Mouse (Mus musculus): ENCODE measurements around the gene Smok3b.
"Not testable (repeated sequence)": the region's sequence is repeated elsewhere in the genome, so short reads cannot be mapped to it uniquely, and the experiment has no call there.

The Smok3b gene

DNA sequence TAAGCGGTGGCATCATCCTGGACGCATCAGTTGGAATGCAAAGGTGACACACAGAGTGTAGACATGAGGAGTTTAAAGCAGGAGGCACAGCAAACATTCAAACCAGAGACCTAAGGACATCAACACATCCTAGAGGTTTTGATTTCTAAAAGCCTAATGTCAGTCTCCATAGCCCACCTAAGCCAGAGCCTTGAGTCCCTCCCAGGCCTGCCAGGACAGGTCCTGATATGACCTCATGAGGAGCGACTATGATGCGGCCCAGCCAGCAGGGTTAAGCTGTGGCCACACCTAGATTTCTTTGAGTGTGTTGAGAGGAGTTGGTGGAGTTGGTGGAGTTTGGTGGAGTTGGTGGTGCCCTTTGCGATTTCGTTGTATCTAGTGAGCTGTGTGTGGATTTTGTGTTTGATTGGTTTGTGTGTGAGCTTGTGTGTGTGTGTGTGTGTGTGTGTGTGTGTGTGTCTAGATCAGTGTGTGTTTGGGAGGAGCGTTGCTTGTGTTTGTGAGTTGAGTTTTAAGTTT is at the start of gene Smok3b, which contains the start of gene Smok3a:
Gene Smok3b (plus strand): TSS at position 469 of the 519 bp plus-strand sequence.
Gene Smok3a (plus strand): TSS at position 301 of the 519 bp plus-strand sequence.
- DNase-seq: not testable (repeated sequence)

- no peak for DNase-seq
Observed at GRCm38 (mm10) chr5:137973161-137973560, 48.1 kb upstream of the Smok3b start.

GRCm38 (mm10) chr5:137973738-137974137 is 47.5 kb upstream of the Smok3b start:
- DNase-seq: peak; percentile 7

DNA sequence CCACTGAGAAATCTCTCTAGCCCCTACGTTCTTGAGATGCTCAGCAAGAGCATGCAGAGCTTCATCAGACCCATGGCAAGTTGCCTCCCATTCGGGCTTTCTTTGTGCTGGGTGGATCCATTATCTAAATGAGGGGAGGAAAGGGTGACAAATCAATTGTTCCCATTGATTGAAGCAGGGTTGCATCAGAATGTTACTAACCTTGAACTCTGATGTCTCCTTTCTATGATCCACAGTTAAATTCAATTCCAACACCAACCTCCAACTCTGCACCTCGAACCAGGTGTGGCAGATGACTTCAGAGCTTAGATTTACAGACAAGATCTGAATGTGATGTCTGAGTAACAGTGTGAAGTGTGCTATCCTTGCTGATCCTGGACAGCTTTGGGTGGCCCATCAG is 46.5 kb upstream of the Smok3b start:
- DNase-seq: no peak

DNA sequence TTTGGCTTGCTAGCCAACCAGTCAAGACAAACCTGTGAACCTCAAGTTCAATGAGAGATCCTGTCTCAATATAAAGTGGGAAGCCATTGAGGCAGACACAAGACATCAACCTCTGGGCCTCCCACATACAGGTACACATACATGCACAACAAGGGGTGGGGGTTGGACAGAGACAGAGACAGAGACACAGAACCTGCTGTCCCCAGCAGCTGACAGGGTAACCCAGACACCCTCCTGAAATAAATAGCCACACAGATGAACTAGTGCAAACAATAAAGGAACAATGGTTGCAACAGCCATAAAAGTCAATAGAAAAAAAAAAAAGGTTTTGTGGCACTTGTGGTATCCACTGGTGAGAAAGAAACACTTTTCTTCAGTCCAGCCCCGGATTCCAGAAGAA is 45.8 kb upstream of the Smok3b start:
- no peak for DNase-seq

DNA sequence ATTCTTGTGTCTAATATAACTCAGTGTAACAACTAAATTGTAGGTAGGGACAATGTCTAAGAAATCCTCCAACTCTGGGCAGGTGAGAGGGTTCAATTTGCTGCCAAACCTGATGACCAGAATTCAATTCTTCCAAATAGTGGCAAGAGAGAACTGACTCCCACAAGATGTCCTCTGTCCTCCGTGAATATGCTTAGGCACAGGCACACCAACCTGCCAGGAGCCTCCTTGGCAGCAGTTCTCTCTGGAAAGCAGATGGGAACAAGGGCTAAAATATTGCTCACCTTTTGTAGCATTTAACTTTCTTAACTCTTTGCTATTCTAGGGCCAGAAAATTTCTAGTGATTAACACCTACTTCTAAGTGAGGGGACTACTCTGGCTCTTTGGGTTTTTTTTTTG is 43.9 kb upstream of the Smok3b start:
- DNase-seq: no peak

DNA sequence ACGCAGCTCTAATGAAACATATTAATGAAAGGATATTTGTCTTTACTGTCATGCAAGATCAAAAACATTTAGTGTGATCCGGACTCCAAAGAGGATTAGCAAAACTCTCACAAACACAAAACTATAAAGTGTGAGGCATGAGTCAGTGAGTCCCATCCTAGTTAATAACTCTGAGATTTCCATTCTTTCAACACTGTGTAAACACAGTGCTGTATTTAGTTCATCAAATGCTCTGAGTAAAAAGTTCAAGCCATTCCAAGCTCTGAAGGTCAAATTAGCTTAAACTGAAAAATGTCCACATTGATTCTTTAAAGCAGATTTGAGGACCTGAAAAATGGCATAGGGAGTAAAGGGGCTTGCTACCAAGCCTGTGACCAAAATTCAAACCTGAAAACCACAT is 42.1 kb upstream of the Smok3b start:
- DNase-seq: no peak

DNA sequence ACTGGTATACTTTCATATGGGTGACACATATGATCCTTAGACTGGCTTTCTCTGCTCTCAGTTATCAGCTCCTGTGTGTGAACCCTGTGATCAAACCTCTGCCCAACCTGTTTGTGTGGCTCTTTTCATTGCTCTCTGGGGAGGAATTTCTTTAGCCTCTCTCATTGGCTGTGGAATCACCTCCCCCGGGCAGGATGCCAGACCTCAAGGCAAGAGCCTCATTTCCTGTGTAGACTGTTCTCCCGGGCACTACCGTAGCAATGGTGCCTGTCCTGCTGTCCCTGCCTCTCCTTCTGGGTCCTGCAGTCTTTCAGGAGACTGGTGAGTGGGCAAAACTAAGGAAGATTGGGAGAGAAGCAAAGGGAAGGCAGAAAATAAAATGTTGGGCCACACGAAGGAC is 39.9 kb upstream of the Smok3b start, which contains the start of gene Azgp1:
Gene Azgp1 (plus strand): TSS at position 221 of the 400 bp plus-strand sequence.
- no peak for DNase-seq

DNA sequence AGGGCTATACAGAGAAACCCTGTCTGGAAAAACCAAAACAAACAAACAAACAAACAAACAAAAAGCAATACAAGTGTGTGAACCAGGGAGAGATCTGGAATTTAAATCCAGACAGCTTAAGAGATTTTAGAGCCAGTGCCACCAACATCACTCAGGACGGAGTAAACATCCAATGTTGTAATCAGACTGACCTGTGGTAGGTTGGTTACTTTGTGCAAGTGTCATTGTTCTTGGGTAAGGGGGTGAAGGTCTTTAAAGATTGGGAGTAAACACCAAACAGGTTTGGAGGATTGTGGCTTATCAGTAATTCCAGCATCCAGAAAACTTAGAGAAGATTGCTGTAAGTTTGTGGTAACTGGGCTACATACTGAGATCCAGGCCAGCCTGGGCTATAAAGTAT is 34.9 kb upstream of the Smok3b start:
- DNase-seq: no peak

- no peak for DNase-seq
Observed at GRCm38 (mm10) chr5:138009437-138009836, 11.8 kb upstream of the Smok3b start.

DNA sequence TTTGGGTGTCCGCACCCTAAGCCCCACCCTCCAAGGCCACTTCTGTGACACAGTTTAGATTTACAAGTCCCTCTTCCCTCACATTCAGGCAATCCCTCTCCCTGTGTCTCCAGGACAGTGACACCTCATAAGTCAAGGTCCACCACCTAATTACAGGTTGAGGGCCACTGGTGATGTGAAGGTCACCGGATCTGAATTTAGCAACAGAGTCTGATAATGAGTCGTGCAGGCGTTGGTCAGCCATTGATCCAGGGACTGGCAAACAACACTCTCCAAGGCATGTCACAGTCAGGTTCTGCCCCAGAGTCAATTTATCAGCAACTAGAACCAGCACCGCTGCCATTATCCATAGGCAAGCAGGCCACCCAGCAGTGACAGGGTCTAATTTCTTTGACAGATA is 8.8 kb upstream of the Smok3b start:
- no peak for DNase-seq

DNA sequence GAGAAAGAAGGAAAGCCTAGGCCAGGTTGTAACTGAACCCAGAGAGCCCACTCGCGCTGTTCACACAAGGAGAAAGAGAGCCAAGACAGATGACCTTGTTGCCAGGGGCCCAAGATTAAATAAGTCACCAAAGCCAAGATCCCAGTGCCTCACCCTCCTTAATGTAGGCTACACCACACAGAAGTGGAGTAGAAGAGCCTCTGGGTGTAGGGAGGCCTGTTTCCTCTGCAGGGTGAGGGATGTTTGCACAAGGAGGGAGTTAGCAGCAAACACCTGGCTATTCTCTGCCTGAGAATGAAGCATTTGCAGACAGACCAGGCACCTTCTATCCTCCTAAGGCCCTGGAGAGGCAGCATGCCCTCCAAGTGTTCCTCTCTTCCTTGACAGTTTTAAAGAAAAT is 4.7 kb upstream of the Smok3b start:
- no peak for DNase-seq

GRCm38 (mm10) chr5:138016997-138017396 is 4.2 kb upstream of the Smok3b start:
- DNase-seq: no peak

DNA sequence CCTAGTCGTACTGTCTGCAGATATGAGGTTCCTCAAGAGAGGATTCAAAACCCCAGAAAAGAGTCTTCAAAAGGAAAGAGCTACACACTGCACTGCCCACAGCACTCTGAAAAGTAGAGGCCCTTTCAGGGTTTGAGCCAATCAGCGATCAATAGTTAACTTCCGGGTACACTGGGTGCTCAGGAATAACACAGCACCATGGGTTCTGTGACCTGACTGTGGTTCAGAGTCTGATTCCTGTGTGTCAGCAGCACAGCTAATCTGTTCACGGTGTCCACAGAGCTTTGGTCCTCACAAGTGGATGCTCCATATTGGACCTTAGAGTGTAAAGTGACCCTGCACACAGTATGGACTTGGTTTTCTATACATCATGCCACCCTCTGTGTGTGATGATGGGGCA is 1.7 kb upstream of the Smok3b start:
- not testable (repeated sequence) for DNase-seq

- DNase-seq: not testable (repeated sequence)
Observed at GRCm38 (mm10) chr5:138052894-138053293, 31.7 kb downstream of the Smok3b start, which contains the start of gene Smok3c. Gene Smok3c (plus strand): TSS chr5:138053194.

DNA sequence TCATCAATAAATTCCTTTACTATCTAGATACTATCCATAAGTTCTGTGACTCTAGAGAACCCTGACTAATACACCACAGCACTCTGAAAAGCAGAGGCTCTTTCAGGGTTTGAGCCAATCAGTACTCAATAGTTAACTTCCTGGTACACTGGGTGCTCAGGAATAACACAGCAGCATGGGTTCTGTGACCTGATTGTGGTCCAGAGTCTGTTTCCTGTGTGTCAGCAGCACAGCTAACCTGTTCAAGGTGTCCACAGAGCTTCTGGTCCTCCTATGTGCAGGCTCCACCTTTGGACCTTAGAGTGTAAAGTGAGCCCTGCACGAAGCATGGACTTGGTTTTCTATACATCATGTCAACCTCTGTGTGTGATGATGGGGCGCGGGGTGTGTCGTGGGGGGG is 52.6 kb downstream of the Smok3b start:
- no peak for DNase-seq

DNA sequence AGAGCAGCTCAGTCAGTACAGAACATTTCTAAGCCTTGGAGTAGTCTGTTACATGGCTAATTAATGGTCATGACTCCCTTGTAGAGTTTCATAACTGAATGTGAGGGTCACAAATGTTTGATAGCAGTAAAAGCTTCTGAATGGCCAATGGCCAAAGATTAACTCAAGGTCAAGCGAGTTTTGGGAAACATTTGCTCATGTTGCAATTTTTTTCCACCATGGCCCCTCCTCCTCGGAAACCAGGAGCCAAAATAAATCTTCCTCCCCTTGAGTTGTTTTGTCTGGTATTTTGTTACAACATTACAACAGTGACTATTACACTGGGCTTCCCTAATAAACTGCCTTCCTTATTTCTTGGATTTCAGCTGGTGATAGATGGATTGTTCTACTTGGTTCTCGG is 54.5 kb downstream of the Smok3b start:
- DNase-seq: no peak

- DNase-seq: no peak
Observed at GRCm38 (mm10) chr5:138076148-138076547, 54.9 kb downstream of the Smok3b start.

- DNase-seq: no peak
Observed at GRCm38 (mm10) chr5:138080456-138080855, 59.2 kb downstream of the Smok3b start.

DNA sequence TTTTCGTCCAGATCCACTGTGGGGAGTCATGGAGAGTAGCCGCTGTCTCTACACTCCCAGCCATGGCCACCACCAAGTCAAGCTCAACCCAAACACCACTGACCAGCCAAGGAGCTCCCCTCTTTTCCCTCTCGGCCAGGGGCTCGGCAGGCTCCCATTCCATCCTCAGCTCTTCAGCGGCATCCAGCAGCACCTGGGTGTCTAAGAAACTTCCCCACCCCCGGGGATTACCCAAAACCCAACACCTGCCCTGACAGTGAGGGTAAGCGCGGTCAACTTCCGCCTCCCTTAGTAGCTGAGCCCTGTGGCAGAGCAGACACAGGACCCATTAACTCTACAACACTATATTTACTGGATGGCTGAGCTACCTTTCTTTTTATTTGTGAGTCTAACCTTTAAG is 60.2 kb downstream of the Smok3b start:
- DNase-seq: no peak

- no peak for DNase-seq
Observed at GRCm38 (mm10) chr5:138083318-138083900, 62.2 kb downstream of the Smok3b start.

- DNase-seq: no peak
Observed at GRCm38 (mm10) chr5:138083936-138084335, 62.7 kb downstream of the Smok3b start.

GRCm38 (mm10) chr5:138084507-138084906 is 63.3 kb downstream of the Smok3b start:
- DNase-seq: no peak

GRCm38 (mm10) chr5:138084996-138085395 is 63.8 kb downstream of the Smok3b start, which contains the start of gene Zkscan1:
Gene Zkscan1 (plus strand): TSS chr5:138085084.
- DNase-seq: peak; percentile 96

DNA sequence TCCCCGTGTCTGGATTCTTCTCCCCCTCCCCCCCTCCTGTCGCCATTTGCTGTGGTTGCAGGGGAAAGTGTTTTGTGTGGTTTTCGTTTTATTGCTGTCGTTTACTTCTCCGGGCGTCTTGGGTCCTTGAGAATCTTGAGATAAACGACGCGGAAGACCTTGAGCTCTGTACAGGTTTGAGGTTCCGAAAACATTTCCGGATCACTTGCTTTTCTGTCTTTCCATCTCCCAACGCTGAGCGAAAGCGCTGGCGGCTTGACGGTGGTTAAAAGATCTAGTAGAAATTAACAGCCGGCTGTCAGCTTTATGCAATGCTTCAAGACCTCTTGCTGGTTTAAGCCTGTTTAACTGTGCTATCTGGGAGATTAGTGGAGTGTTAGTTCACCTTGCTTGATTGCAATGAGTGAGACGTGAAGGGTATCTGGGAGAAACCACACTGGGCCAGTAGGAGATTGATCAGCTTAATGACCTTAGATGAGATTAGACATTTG is 64.2 kb downstream of the Smok3b start:
- DNase-seq: peak; percentile 76
